Mouse (Mus musculus): ENCODE measurements around the gene Crtac1.

The Crtac1 gene

GRCm38 (mm10) chr19:42425208-42425607 lies 6.4 kb downstream of the Crtac1 start:
- DNase-seq (ENCODE audit: low spot score), result peak; percentile 21

GRCm38 (mm10) chr19:42415042-42415441 lies 16.5 kb downstream of the Crtac1 start:
- no peak for DNase-seq (ENCODE audit: low spot score)

GRCm38 (mm10) chr19:42409856-42410255 lies 21.7 kb downstream of the Crtac1 start:
- DNase-seq (ENCODE audit: low spot score), result no peak

GRCm38 (mm10) chr19:42409226-42409625 lies 22.4 kb downstream of the Crtac1 start:
- DNase-seq (ENCODE audit: low spot score), result no peak

- no peak for DNase-seq (ENCODE audit: low spot score)
Measured at GRCm38 (mm10) chr19:42404364-42404763, 27.2 kb downstream of the Crtac1 start.

GRCm38 (mm10) chr19:42399974-42400373 lies 31.6 kb downstream of the Crtac1 start:
- DNase-seq (ENCODE audit: low spot score), result no peak

- peak; percentile 2 for DNase-seq (ENCODE audit: low spot score)
Measured at GRCm38 (mm10) chr19:42397281-42397680, 34.3 kb downstream of the Crtac1 start.

GRCm38 (mm10) chr19:42394848-42395534 lies 36.6 kb downstream of the Crtac1 start:
- DNase-seq (ENCODE audit: low spot score), result no peak

- no peak for DNase-seq (ENCODE audit: low spot score)
Measured at GRCm38 (mm10) chr19:42393920-42394319, 37.7 kb downstream of the Crtac1 start.

- DNase-seq (ENCODE audit: low spot score), result no peak
Measured at GRCm38 (mm10) chr19:42392094-42392493, 39.5 kb downstream of the Crtac1 start.

- no peak for DNase-seq (ENCODE audit: low spot score)
Measured at GRCm38 (mm10) chr19:42389574-42389973, 42.0 kb downstream of the Crtac1 start.

GRCm38 (mm10) chr19:42384981-42385598 lies 46.5 kb downstream of the Crtac1 start:
- DNase-seq (ENCODE audit: low spot score), result no peak

- no peak for DNase-seq (ENCODE audit: low spot score)
Measured at GRCm38 (mm10) chr19:42380981-42381373, 50.6 kb downstream of the Crtac1 start.

- no peak for DNase-seq (ENCODE audit: low spot score)
Measured at GRCm38 (mm10) chr19:42380321-42380980, 51.1 kb downstream of the Crtac1 start.

- no peak for DNase-seq (ENCODE audit: low spot score)
Measured at GRCm38 (mm10) chr19:42379798-42380197, 51.8 kb downstream of the Crtac1 start.

- DNase-seq (ENCODE audit: low spot score), result no peak
Measured at GRCm38 (mm10) chr19:42377206-42377605, 54.4 kb downstream of the Crtac1 start.

- DNase-seq (ENCODE audit: low spot score), result no peak
Measured at GRCm38 (mm10) chr19:42363551-42363950, 68.0 kb downstream of the Crtac1 start.

- no peak for DNase-seq (ENCODE audit: low spot score)
Measured at GRCm38 (mm10) chr19:42358406-42358805, 73.2 kb downstream of the Crtac1 start.

- no peak for DNase-seq (ENCODE audit: low spot score)
Measured at GRCm38 (mm10) chr19:42356854-42357253, 74.7 kb downstream of the Crtac1 start.

GRCm38 (mm10) chr19:42355476-42355875 lies 76.1 kb downstream of the Crtac1 start:
- no peak for DNase-seq (ENCODE audit: low spot score)

GRCm38 (mm10) chr19:42341183-42341582 lies 90.4 kb downstream of the Crtac1 start:
- DNase-seq (ENCODE audit: low spot score), result peak; percentile 20

GRCm38 (mm10) chr19:42332081-42332736 lies 99.4 kb downstream of the Crtac1 start:
- DNase-seq (ENCODE audit: low spot score), result no peak

GRCm38 (mm10) chr19:42331446-42331845 lies 100.1 kb downstream of the Crtac1 start:
- no peak for DNase-seq (ENCODE audit: low spot score)
